Comparison of ENCODE assay signal across 8 mouse cellular contexts in genomic region chr1:7396867-7397806, GRCm38 (mm10).
DNase-seq lines count a peak whose midpoint lies in the region; ATAC-seq and TF ChIP-seq lines count a peak whose summit lies in the region.

No protein-coding gene starts in this region.

- H3K36me3 ChIP-seq in ES-Bruce4 (ENCODE audit: control insufficient read depth, insufficient read depth, low read length, poor library complexity, severe bottlenecking) = no peaks in the 10 kb centered on the region
- no peaks in the 10 kb centered on the region for H3K36me3 ChIP-seq in heart, embryonic 15.5 days

- TF ChIP-seq POLR2A in ES-Bruce4 (IDR thresholded peaks at IDR 0.05; ENCODE audit: insufficient read depth, low read length) = no peak

- no peak for TF ChIP-seq EP300 in ES-Bruce4 (IDR thresholded peaks at IDR 0.05; ENCODE audit: insufficient read depth, low read depth, low read length)

- H3K9me3 ChIP-seq in ES-Bruce4 (replicated peaks; ENCODE audit: control insufficient read depth, insufficient read depth, low read length, poor library complexity, severe bottlenecking) = no peaks in the 10 kb centered on the region
- no peaks in the 10 kb centered on the region for H3K9me3 ChIP-seq in heart, embryonic 15.5 days (replicated peaks)

- H3K9ac ChIP-seq in ES-Bruce4 (ENCODE audit: low read depth, poor library complexity, severe bottlenecking) = peak overlapping the region; percentile 80
- peak overlapping the region; percentile 63 for H3K9ac ChIP-seq in heart, embryonic 15.5 days

- DNase-seq in adrenal gland, postnatal 25 days = peak; percentile 56
- peak; percentile 11 for DNase-seq in fat pad, adult 2 months (ENCODE audit: extremely low read depth, low read depth, low spot score)
- peak; percentile 33 to 44 for DNase-seq in layer of hippocampus, adult 8-10 months (ENCODE audit: low spot score in 2 of 2)
- DNase-seq in lung, postnatal 14 days = peak; percentile 12
- peak; percentile 88 for DNase-seq in retina, adult 2 months (ENCODE audit: low read depth, low spot score)
- DNase-seq in thymus, postnatal 4 days = peak; percentile 81

- ATAC-seq in heart, embryonic 15.5 days (replicated peaks; ENCODE audit: insufficient number of reproducible peaks, insufficient read depth, low FRiP score, low read depth) = peak; percentile 82

- WGBS in heart, embryonic 15.5 days = 10% methylated on average over 26 of the region's 26 CpGs

- H3K4me1 ChIP-seq in ES-Bruce4 (ENCODE audit: control insufficient read depth, insufficient read depth, low read length) = no peaks in the 10 kb centered on the region
- 0 out of 2 replicates have a peak, but pooled peaks cover 2% of the 10 kb centered on the region for H3K4me1 ChIP-seq in heart, embryonic 15.5 days (replicated peaks)

- H3K4me2 ChIP-seq in heart, embryonic 15.5 days = peak overlapping the region; percentile 61

- H3K27ac ChIP-seq in ES-Bruce4 (ENCODE audit: insufficient read depth, low read length) = peak overlapping the region; percentile 48
- H3K27ac ChIP-seq in heart, embryonic 15.5 days = peak overlapping the region; percentile 88

- TF ChIP-seq CTCF in ES-Bruce4 (IDR thresholded peaks at IDR 0.05; ENCODE audit: low read depth, low read length) = peak; percentile 82

- no peaks in the 10 kb centered on the region for H3K27me3 ChIP-seq in ES-Bruce4 (ENCODE audit: control insufficient read depth, insufficient read depth, low read length, poor library complexity, severe bottlenecking)
- H3K27me3 ChIP-seq in heart, embryonic 15.5 days = no peaks in the 10 kb centered on the region

- H3K4me3 ChIP-seq in ES-Bruce4 (ENCODE audit: low read depth, low read length) = peak overlapping the region; percentile 88
- peak overlapping the region; percentile 96 for H3K4me3 ChIP-seq in heart, embryonic 15.5 days

Comparison
In these comparisons a context has a peak if more than half of its experiments do, and no peak if none do; other contexts are left out.
1. Peak in every context shown above with its lines: DNase-seq, ATAC-seq, H3K4me3 ChIP-seq and H3K27ac ChIP-seq.
2. DNase-seq: peak in every context shown above with its lines; median percentile 88 in retina, adult 2 months; 81 in thymus, postnatal 4 days; 56 in adrenal gland, postnatal 25 days; 38 in layer of hippocampus, adult 8-10 months; 12 in lung, postnatal 14 days; 11 in fat pad, adult 2 months.